Mouse (Mus musculus) stomach, postnatal 0 days (tissue): ENCODE results near the gene Serpina3i. TPM values are rescaled to one million over a fixed set of nuclear protein-coding genes. Genes with fewer than 3 reads are reported as not detected.

Experiments used
- ATAC-seq: fragments of 200-750 bp; cut with Nextera tagmentation; 2 replicates; pipeline ENCODE4 v1.8.0; 2017; ENCODE audit not compliant: low FRiP score, low TSS enrichment
- DNase-seq: peaks from one replicate; pipeline ENCODE4 v3.0.0-alpha.2; 2016; ENCODE audit warnings: low spot score
- H3K27ac ChIP-seq: fragments of 300-500 bp; sonication (generic); replicated peaks from 2 replicates; pipeline ENCODE4 v1.5.1; 2014; ENCODE audit warnings: mild to moderate bottlenecking, control low read depth
- H3K27me3 ChIP-seq: fragments of 300-500 bp; sonication (generic); 2 replicates; pipeline ENCODE4 v1.6.1; 2014; ENCODE audit warnings: low read length; ENCODE audit not compliant: control insufficient read depth, insufficient read depth
- H3K36me3 ChIP-seq: fragments of 300-500 bp; sonication (generic); 2 replicates; pipeline ENCODE4 v1.6.1; 2014; ENCODE audit warnings: low read length, mixed read lengths; ENCODE audit not compliant: control insufficient read depth, insufficient read depth
- H3K4me1 ChIP-seq: fragments of 300-500 bp; sonication (generic); replicated peaks from 2 replicates; pipeline ENCODE4 v1.6.1; 2014; ENCODE audit warnings: antibody characterized with exemption; ENCODE audit not compliant: control insufficient read depth, insufficient read depth
- H3K4me2 ChIP-seq: fragments of 300-500 bp; sonication (generic); replicated peaks from 2 replicates; pipeline ENCODE4 v1.6.1; 2014; ENCODE audit warnings: low read depth, mild to moderate bottlenecking, control low read depth, moderate library complexity
- H3K4me3 ChIP-seq: fragments of 300-500 bp; sonication (generic); 2 replicates; pipeline ENCODE4 v1.5.1; 2014; ENCODE audit warnings: low read depth, low read length, control low read depth
- H3K9ac ChIP-seq: fragments of 300-500 bp; sonication (generic); 2 replicates; pipeline ENCODE4 v1.6.1; 2014; ENCODE audit warnings: mild to moderate bottlenecking, low read length, control low read depth, mixed read lengths
- H3K9me3 ChIP-seq: fragments of 300-500 bp; sonication (generic); 2 replicates; pipeline ENCODE4 v1.6.1; 2016; ENCODE audit warnings: low read length; ENCODE audit not compliant: control insufficient read depth
- CTCF ChIP-seq: IDR thresholded peaks from 2 replicates; pipeline ENCODE4 v1.5.1; 2016; ENCODE audit warnings: antibody characterized with exemption, low read depth, mild to moderate bottlenecking, moderate library complexity
- EP300 ChIP-seq: optimal IDR thresholded peaks from 2 replicates; pipeline ENCODE3; 2016; ENCODE audit warnings: antibody characterized with exemption
- WGBS: fragments of 180-500 bp; shearing (Covaris S2); extraction: QIAGEN DNeasy Blood & Tissue Kit; methylation state at CpG from one replicate; pipeline ENCODE4 v1.1.7; 2014; 5-methylcytosine and 5-hydroxymethylcytosine counted together
- polyA plus RNA-seq: library from polyadenylated mRNA; unstranded; fragments of >200 nt; fragmentation: Nextera tagmentation; extraction: Ambion mirVana; gene quantifications from 2 replicates; pipeline ENCODE4 v1.2.1, GENCODE M21; 2015

Gene Serpina3i
- polyA plus RNA-seq, 1 experiment from 2014 or later, result 0.99 TPM

DNA sequence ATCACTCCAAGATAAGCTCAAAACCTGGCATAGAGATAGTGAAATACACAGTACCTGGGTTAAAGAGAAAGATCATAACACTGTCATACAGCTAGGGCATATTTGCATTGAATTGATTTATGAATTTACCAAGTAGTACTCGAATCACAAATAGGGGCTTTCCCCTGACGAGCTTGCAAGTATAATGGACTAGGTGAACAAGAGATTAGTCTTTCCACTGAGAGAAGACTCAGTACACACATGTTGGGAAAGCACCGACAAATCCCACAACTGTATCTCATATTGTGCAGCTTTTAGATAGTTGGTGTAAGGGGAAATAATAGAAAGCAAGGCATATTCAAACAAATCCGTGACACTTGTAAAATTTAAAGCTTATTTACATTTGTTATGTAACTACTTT lies 43.1 kb downstream of the Serpina3i start:
- TF ChIP-seq EP300 (no peak), CTCF (no peak)
- Histone ChIP-seq H3K4me3 (no peak overlapping the region), H3K4me1 (no peaks in the 10 kb centered on the region), H3K9ac (no peak overlapping the region), H3K9me3 (no peaks in the 10 kb centered on the region), H3K4me2 (no peak overlapping the region), H3K27ac (no peak overlapping the region), H3K36me3 (no peaks in the 10 kb centered on the region), H3K27me3 (no peaks in the 10 kb centered on the region)
- WGBS, result 51% methylated on average over 4 of the region's 4 CpGs
- ATAC-seq, result no peak
- no peak for DNase-seq

DNA sequence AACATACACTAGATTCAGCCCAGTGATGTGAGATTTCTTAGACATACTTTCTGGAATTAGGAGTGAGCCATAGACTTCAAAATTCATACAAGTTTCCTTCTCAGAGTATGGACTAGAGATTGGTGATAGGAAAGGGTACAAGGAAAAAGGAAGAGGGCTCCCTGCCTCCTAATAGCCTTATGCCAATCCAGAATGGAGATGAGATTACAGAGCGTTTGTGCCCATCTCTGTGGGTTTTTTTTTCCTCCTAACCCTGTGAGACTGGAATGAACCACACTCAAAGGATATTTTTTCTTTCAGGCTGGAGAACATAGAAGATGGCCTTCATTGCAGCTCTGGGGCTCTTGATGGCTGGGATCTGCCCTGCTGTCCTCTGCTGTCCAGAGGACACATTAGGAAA lies 51.3 kb downstream of the Serpina3i start, which contains the start of gene Serpina3j:
Gene Serpina3j, plus strand, starts transcription at position 301 of the 400 bp plus-strand sequence.
- H3K27me3 ChIP-seq, result no peaks in the 10 kb centered on the region
- no peaks in the 10 kb centered on the region for H3K36me3 ChIP-seq
- ATAC-seq (no peak), DNase-seq (no peak)
- no peak within 1 kb of the TSS for H3K27ac ChIP-seq
- H3K4me3 ChIP-seq, result no peak within 1 kb of the TSS
- WGBS, result 85% methylated on average over 1 of the region's 1 CpGs
- H3K9ac ChIP-seq, result no peak within 1 kb of the TSS
- H3K9me3 ChIP-seq, result no peaks in the 10 kb centered on the region
- no peaks in the 10 kb centered on the region for H3K4me1 ChIP-seq
- TF ChIP-seq CTCF (no peak), EP300 (no peak)
- no peak within 1 kb of the TSS for H3K4me2 ChIP-seq

Other genes starting within 250 kb of the Serpina3i start
- gene Serpina9, start 249.4 kb upstream of the Serpina3i start, polyA plus RNA-seq, result 14.9 and 15.4 TPM in 2 replicates
- gene Serpina12, start 218.7 kb upstream of the Serpina3i start, polyA plus RNA-seq, result 2.5 TPM in 2 replicates
- 0.07 and 0.10 TPM in 2 replicates for gene Serpina5, start 162.0 kb upstream of the Serpina3i start, polyA plus RNA-seq
- gene Serpina3a, start 150.4 kb upstream of the Serpina3i start, polyA plus RNA-seq, result not detected in 2 replicates
- 0.05 TPM in 1 of 2 replicates, not detected in the other for gene Serpina3b, start 135.1 kb upstream of the Serpina3i start, polyA plus RNA-seq
- gene Serpina3c, start 109.3 kb upstream of the Serpina3i start, polyA plus RNA-seq, result 0.04 TPM in 1 of 2 replicates, not detected in the other
- 0.10 and 0.17 TPM in 2 replicates for gene Serpina3f, start 48.6 kb upstream of the Serpina3i start, polyA plus RNA-seq
- gene Serpina3g, start 26.9 kb upstream of the Serpina3i start, polyA plus RNA-seq, result 2.4 and 5.8 TPM in 2 replicates
- gene Serpina3j, start 51.4 kb downstream of the Serpina3i start, polyA plus RNA-seq, result 0.13 and 0.15 TPM in 2 replicates
- 0.15 and 0.24 TPM in 2 replicates for gene Serpina3k, start 75.4 kb downstream of the Serpina3i start, polyA plus RNA-seq
- 0.30 TPM in 1 of 2 replicates, not detected in the other for gene Serpina3m, start 75.4 kb downstream of the Serpina3i start, polyA plus RNA-seq
- 0.53 and 1.6 TPM in 2 replicates for gene Serpina3n, start 143.6 kb downstream of the Serpina3i start, polyA plus RNA-seq
- 0.38 and 0.46 TPM in 2 replicates for gene Gsc, start 210.2 kb downstream of the Serpina3i start, polyA plus RNA-seq